Mouse (Mus musculus): ENCODE results near the gene Gm20517. TPM values are rescaled to one million over a fixed set of nuclear protein-coding genes. Genes with fewer than 3 reads are reported as not detected.
"Not testable (repeated sequence)": the region's sequence is repeated elsewhere in the genome, so short reads cannot be mapped to it uniquely, and the experiment has no call there.

Gene Gm20517
- polyA plus RNA-seq, 1 experiment: 1.3 TPM

DNA sequence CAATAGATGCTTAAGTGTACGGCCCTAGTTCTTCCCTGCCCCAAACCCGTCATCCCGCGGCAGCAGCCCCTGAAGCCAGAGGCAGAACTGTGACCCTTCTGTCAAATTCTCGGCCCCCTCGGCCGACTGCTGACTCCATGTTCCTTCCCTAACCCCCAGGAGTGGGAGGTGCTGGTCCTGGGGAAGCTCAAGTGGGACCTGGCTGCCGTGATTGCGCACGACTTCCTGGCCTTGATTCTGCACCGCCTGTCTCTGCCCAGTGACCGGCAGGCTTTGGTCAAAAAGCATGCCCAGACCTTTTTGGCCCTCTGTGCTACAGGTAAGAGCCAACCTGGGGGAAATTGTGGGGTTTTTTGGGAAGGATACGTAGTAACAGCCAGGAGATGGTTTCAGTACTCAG is 14.1 kb upstream of the Gm20517 start:
- peaks cover 24% of the 10 kb centered on the region for H3K79me3 ChIP-seq (ENCODE audit: low read depth)
- peaks cover 34% of the 10 kb centered on the region for H3K79me2 ChIP-seq (ENCODE audit: control insufficient read depth, insufficient read depth)
- H3ac ChIP-seq (ENCODE audit: control insufficient read depth, insufficient read length, low read depth): no peak overlapping the region
- no peak for TF ChIP-seq MAX (IDR thresholded peaks at IDR 0.05)
- no peak for TF ChIP-seq FOSL1 (IDR thresholded peaks at IDR 0.05; ENCODE audit: insufficient read depth, low read length, poor library complexity, severe bottlenecking)
- no peak for TF ChIP-seq CEBPB (IDR thresholded peaks at IDR 0.05; ENCODE audit: low read depth)
- no peak for TF ChIP-seq USF1 (IDR thresholded peaks at IDR 0.05; ENCODE audit: low read depth)
- TF ChIP-seq MYOG (IDR thresholded peaks at IDR 0.05; ENCODE audit: control insufficient read depth, extremely low read depth, insufficient read length): no peak
- no peak for TF ChIP-seq MYOD1 (IDR thresholded peaks at IDR 0.05; ENCODE audit: control insufficient read depth, insufficient read length, low read depth)
- no peak for TF ChIP-seq CTCF (IDR thresholded peaks at IDR 0.05; ENCODE audit: control insufficient read depth, insufficient read depth, insufficient read length)
- H3K27me3 ChIP-seq (ENCODE audit: control insufficient read depth, insufficient read depth, insufficient read length): no peaks in the 10 kb centered on the region
- no peak overlapping the region for H3K4me3 ChIP-seq (ENCODE audit: insufficient read depth, poor library complexity, severe bottlenecking)
- peaks cover 49% of the 10 kb centered on the region for H3K36me3 ChIP-seq (ENCODE audit: control insufficient read depth, insufficient read depth)

DNA sequence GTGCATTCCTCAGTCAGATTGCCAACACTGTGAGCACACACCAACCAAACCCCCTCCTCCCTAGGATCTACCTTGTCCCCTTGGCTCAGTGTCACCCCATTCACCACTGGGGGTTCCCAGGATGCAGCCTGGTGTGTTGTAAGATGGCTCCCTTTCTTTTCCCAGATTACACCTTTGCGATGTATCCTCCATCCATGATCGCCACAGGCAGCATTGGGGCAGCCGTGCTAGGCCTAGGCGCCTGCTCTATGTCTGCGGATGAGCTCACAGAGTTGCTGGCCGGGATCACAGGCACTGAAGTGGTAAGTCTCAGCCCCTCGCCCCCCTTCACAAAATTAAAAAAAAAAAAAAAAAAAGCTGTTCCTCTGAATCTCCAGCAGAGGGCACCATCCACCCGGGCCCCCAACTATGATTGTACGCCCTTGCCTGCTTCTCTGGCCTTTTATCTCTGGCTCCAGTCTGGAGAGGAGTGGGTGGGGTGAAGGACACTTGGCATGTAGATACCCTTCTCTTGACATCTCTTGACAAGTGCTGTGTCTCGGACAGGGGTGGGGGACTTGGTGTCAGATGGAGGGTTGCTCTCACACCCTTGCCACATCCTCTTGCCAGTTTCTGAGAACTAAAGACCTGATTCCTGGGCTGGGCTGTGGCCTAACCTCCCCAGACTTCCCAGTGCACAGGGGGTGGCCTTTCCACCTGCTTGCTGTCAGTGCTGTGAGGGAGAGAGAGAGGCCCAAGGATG is 13.4 kb upstream of the Gm20517 start:
- H3K4me3 ChIP-seq (ENCODE audit: insufficient read depth, poor library complexity, severe bottlenecking): no peak overlapping the region
- peaks cover 54% of the 10 kb centered on the region for H3K36me3 ChIP-seq (ENCODE audit: control insufficient read depth, insufficient read depth)

GRCm38 (mm10) chr17:47598580-47599304 is 12.6 kb upstream of the Gm20517 start:
- peaks cover 30% of the 10 kb centered on the region for H3K79me2 ChIP-seq (ENCODE audit: control insufficient read depth, insufficient read depth)
- not testable (repeated sequence) for H3K27me3 ChIP-seq (ENCODE audit: control insufficient read depth, insufficient read depth, insufficient read length); H3K4me3 ChIP-seq (ENCODE audit: insufficient read depth, poor library complexity, severe bottlenecking); H3ac ChIP-seq (ENCODE audit: control insufficient read depth, insufficient read length, low read depth)
- H3K36me3 ChIP-seq (ENCODE audit: control insufficient read depth, insufficient read depth): peaks cover 59% of the 10 kb centered on the region
- peaks cover 22% of the 10 kb centered on the region for H3K79me3 ChIP-seq (ENCODE audit: low read depth)

More for the DNA sequence above, 13.4 kb upstream of the Gm20517 start:
- TF ChIP-seq CEBPB (IDR thresholded peaks at IDR 0.05; ENCODE audit: low read depth) (no peak), MYOD1 (IDR thresholded peaks at IDR 0.05; ENCODE audit: control insufficient read depth, insufficient read length, low read depth) (no peak), CTCF (IDR thresholded peaks at IDR 0.05; ENCODE audit: control insufficient read depth, insufficient read depth, insufficient read length) (no peak), MYOG (IDR thresholded peaks at IDR 0.05; ENCODE audit: control insufficient read depth, extremely low read depth, insufficient read length) (no peak), FOSL1 (IDR thresholded peaks at IDR 0.05; ENCODE audit: insufficient read depth, low read length, poor library complexity, severe bottlenecking) (no peak), MAX (IDR thresholded peaks at IDR 0.05) (no peak), USF1 (IDR thresholded peaks at IDR 0.05; ENCODE audit: low read depth) (no peak)
- Histone ChIP-seq H3K27me3 (ENCODE audit: control insufficient read depth, insufficient read depth, insufficient read length) (no peaks in the 10 kb centered on the region), H3ac (ENCODE audit: control insufficient read depth, insufficient read length, low read depth) (no peak overlapping the region), H3K79me2 (ENCODE audit: control insufficient read depth, insufficient read depth) (peaks cover 34% of the 10 kb centered on the region), H3K79me3 (ENCODE audit: low read depth) (peaks cover 24% of the 10 kb centered on the region)

- TF ChIP-seq FOSL1 (IDR thresholded peaks at IDR 0.05; ENCODE audit: insufficient read depth, low read length, poor library complexity, severe bottlenecking) (no peak), USF1 (IDR thresholded peaks at IDR 0.05; ENCODE audit: low read depth) (no peak), MYOG (IDR thresholded peaks at IDR 0.05; ENCODE audit: control insufficient read depth, extremely low read depth, insufficient read length) (no peak), CTCF (IDR thresholded peaks at IDR 0.05; ENCODE audit: control insufficient read depth, insufficient read depth, insufficient read length) (no peak)
- H3K27me3 ChIP-seq (ENCODE audit: control insufficient read depth, insufficient read depth, insufficient read length): no peaks in the 10 kb centered on the region
- H3K4me3 ChIP-seq (ENCODE audit: insufficient read depth, poor library complexity, severe bottlenecking): no peak overlapping the region
- H3K79me2 ChIP-seq (ENCODE audit: control insufficient read depth, insufficient read depth): peaks cover 20% of the 10 kb centered on the region
- H3K36me3 ChIP-seq (ENCODE audit: control insufficient read depth, insufficient read depth): peaks cover 68% of the 10 kb centered on the region
- H3K79me3 ChIP-seq (ENCODE audit: low read depth): peaks cover 12% of the 10 kb centered on the region
- no peak overlapping the region for H3ac ChIP-seq (ENCODE audit: control insufficient read depth, insufficient read length, low read depth)
Observed at GRCm38 (mm10) chr17:47599511-47600297, 11.7 kb upstream of the Gm20517 start.

GRCm38 (mm10) chr17:47600601-47601388 is 10.6 kb upstream of the Gm20517 start:
- Histone ChIP-seq H3K79me3 (ENCODE audit: low read depth) (peaks cover 12% of the 10 kb centered on the region), H3ac (ENCODE audit: control insufficient read depth, insufficient read length, low read depth) (no peak overlapping the region), H3K36me3 (ENCODE audit: control insufficient read depth, insufficient read depth) (peaks cover 79% of the 10 kb centered on the region), H3K79me2 (ENCODE audit: control insufficient read depth, insufficient read depth) (peaks cover 16% of the 10 kb centered on the region), H3K4me3 (ENCODE audit: insufficient read depth, poor library complexity, severe bottlenecking) (no peak overlapping the region), H3K27me3 (ENCODE audit: control insufficient read depth, insufficient read depth, insufficient read length) (no peaks in the 10 kb centered on the region)
- TF ChIP-seq CEBPB (IDR thresholded peaks at IDR 0.05; ENCODE audit: low read depth) (no peak), MAX (IDR thresholded peaks at IDR 0.05) (no peak), USF1 (IDR thresholded peaks at IDR 0.05; ENCODE audit: low read depth) (no peak), FOSL1 (IDR thresholded peaks at IDR 0.05; ENCODE audit: insufficient read depth, low read length, poor library complexity, severe bottlenecking) (no peak), MYOD1 (IDR thresholded peaks at IDR 0.05; ENCODE audit: control insufficient read depth, insufficient read length, low read depth) (no peak), MYOG (IDR thresholded peaks at IDR 0.05; ENCODE audit: control insufficient read depth, extremely low read depth, insufficient read length) (no peak)

Data from C2C12 (cell line).